Mouse (Mus musculus): ENCODE measurements around the gene Nxn. TPM values are rescaled to one million over a fixed set of nuclear protein-coding genes. Genes with fewer than 3 reads are reported as not detected.
A peak's percentile ranks its signal among the peaks of the same experiment; 100 is the strongest.

Nxn gene
- total and polyA plus RNA-seq, 2 experiments from 2014 or later = 10.6 to 50.7 TPM

DNA sequence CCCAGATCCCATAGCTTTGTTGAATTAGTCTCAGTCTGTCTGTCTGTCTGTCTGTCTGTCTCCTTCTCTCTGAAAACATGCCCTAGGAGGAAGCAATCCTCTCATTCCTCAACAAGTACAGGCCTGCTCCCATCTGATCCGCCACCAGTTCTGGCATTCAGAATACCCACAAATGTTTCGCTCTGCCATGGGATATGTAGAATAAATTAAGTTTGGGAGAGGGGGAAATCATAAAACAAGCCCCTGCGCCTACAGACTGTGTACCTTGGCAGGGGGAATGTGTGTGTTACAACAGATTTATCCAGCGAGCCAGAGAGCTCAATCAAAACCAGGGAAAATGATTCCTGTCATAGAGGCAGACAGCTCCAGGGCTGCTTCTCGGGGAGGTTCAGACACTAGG lies 98.1 kb downstream of the Nxn start:
- no peak overlapping the region for H3K9ac ChIP-seq (replicated peaks; ENCODE audit: low read depth, low read length)
- TF ChIP-seq CTCF (IDR thresholded peaks at IDR 0.05; ENCODE audit: low read depth) (no peak), EP300 (IDR thresholded peaks at IDR 0.05; ENCODE audit: low read depth) (no peak)
- no peak overlapping the region for H3K4me3 ChIP-seq (ENCODE audit: low read depth, low read length)
- H3K27ac ChIP-seq (ENCODE audit: low read depth) = no peak overlapping the region
- ATAC-seq (ENCODE audit: insufficient read depth, low read depth) (no peak), DNase-seq (ENCODE audit: low spot score) (no peak)
- 87% methylated on average over 5 of the region's 5 CpGs for WGBS
- no peaks in the 10 kb centered on the region for H3K9me3 ChIP-seq (replicated peaks; ENCODE audit: control insufficient read depth, low read length)
- no peaks in the 10 kb centered on the region for H3K36me3 ChIP-seq (replicated peaks; ENCODE audit: control insufficient read depth, insufficient read depth, low read length)
- H3K4me1 ChIP-seq (ENCODE audit: control insufficient read depth, insufficient read depth) = no peaks in the 10 kb centered on the region; the same call in 1 of the 2 replicates
- H3K27me3 ChIP-seq (ENCODE audit: control insufficient read depth, insufficient read depth, low read length) = no peaks in the 10 kb centered on the region
- no peak overlapping the region for H3K4me2 ChIP-seq (ENCODE audit: low read depth, low read length)

- no peaks in the 10 kb centered on the region for H3K9me3 ChIP-seq (replicated peaks; ENCODE audit: control insufficient read depth, low read length)
- no peaks in the 10 kb centered on the region for H3K27me3 ChIP-seq (ENCODE audit: control insufficient read depth, insufficient read depth, low read length)
- no peak for ATAC-seq (ENCODE audit: insufficient read depth, low read depth)
- no peak overlapping the region for H3K27ac ChIP-seq (ENCODE audit: low read depth)
- 40% methylated on average over 9 of the region's 9 CpGs for WGBS
- no peaks in the 10 kb centered on the region; the same call in 1 of the 2 replicates for H3K4me1 ChIP-seq (ENCODE audit: control insufficient read depth, insufficient read depth)
- no peak overlapping the region for H3K9ac ChIP-seq (replicated peaks; ENCODE audit: low read depth, low read length)
- no peak overlapping the region for H3K4me2 ChIP-seq (ENCODE audit: low read depth, low read length)
- TF ChIP-seq CTCF (IDR thresholded peaks at IDR 0.05; ENCODE audit: low read depth) (peak; percentile 17; the same call in 1 of the 2 replicates), EP300 (IDR thresholded peaks at IDR 0.05; ENCODE audit: low read depth) (no peak)
- DNase-seq (ENCODE audit: low spot score) = no peak
- no peaks in the 10 kb centered on the region for H3K36me3 ChIP-seq (replicated peaks; ENCODE audit: control insufficient read depth, insufficient read depth, low read length)
- H3K4me3 ChIP-seq (ENCODE audit: low read depth, low read length) = no peak overlapping the region
Measured at GRCm38 (mm10) chr11:76298457-76299000, 100.4 kb downstream of the Nxn start.

GRCm38 (mm10) chr11:76297252-76297651 lies 101.7 kb downstream of the Nxn start:
- DNase-seq (ENCODE audit: low spot score) (no peak), ATAC-seq (ENCODE audit: insufficient read depth, low read depth) (no peak)
- Histone ChIP-seq H3K4me3 (ENCODE audit: low read depth, low read length) (no peak overlapping the region), H3K27ac (ENCODE audit: low read depth) (no peak overlapping the region), H3K36me3 (replicated peaks; ENCODE audit: control insufficient read depth, insufficient read depth, low read length) (no peaks in the 10 kb centered on the region), H3K9me3 (replicated peaks; ENCODE audit: control insufficient read depth, low read length) (no peaks in the 10 kb centered on the region), H3K4me1 (ENCODE audit: control insufficient read depth, insufficient read depth) (no peaks in the 10 kb centered on the region; the same call in 1 of the 2 replicates), H3K4me2 (ENCODE audit: low read depth, low read length) (no peak overlapping the region), H3K9ac (replicated peaks; ENCODE audit: low read depth, low read length) (no peak overlapping the region), H3K27me3 (ENCODE audit: control insufficient read depth, insufficient read depth, low read length) (no peaks in the 10 kb centered on the region)
- 51% methylated on average over 9 of the region's 9 CpGs for WGBS
- TF ChIP-seq EP300 (IDR thresholded peaks at IDR 0.05; ENCODE audit: low read depth) (no peak), CTCF (IDR thresholded peaks at IDR 0.05; ENCODE audit: low read depth) (no peak)

DNA sequence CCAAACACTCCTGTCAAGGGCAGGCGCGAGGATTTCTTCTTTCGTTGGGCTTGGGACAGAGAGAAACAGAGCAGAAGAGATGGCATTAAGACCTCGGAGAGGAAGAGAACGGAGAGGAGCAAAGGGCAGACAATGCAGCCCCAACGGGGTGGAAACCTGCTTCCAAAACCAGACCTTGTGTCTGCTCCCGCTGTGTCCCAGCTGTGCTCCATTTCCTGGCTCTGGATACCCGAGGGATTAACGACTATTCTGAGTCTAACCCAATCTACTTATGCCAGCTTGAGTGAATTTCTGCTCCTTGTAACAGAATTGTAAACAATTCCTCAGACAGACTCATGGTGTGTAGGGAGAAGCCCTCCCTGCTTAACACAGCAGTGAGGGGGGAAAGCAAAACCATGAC lies 104.1 kb downstream of the Nxn start:
- DNase-seq (ENCODE audit: low spot score) (no peak), ATAC-seq (ENCODE audit: insufficient read depth, low read depth) (no peak)
- H3K4me1 ChIP-seq (ENCODE audit: control insufficient read depth, insufficient read depth) = no peaks in the 10 kb centered on the region; the same call in 1 of the 2 replicates
- H3K27me3 ChIP-seq (ENCODE audit: control insufficient read depth, insufficient read depth, low read length) = no peaks in the 10 kb centered on the region
- no peaks in the 10 kb centered on the region for H3K36me3 ChIP-seq (replicated peaks; ENCODE audit: control insufficient read depth, insufficient read depth, low read length)
- H3K4me3 ChIP-seq (ENCODE audit: low read depth, low read length) = no peak overlapping the region
- peak overlapping the region; percentile 8; the same call in 1 of the 2 replicates for H3K4me2 ChIP-seq (ENCODE audit: low read depth, low read length)
- no peaks in the 10 kb centered on the region for H3K9me3 ChIP-seq (replicated peaks; ENCODE audit: control insufficient read depth, low read length)
- no peak overlapping the region for H3K9ac ChIP-seq (replicated peaks; ENCODE audit: low read depth, low read length)
- 35% methylated on average over 9 of the region's 9 CpGs for WGBS
- H3K27ac ChIP-seq (ENCODE audit: low read depth) = 0 out of 2 replicates have a peak overlapping the region, but pooled peaks have one; percentile 22
- no peak for TF ChIP-seq CTCF (IDR thresholded peaks at IDR 0.05; ENCODE audit: low read depth)

DNA sequence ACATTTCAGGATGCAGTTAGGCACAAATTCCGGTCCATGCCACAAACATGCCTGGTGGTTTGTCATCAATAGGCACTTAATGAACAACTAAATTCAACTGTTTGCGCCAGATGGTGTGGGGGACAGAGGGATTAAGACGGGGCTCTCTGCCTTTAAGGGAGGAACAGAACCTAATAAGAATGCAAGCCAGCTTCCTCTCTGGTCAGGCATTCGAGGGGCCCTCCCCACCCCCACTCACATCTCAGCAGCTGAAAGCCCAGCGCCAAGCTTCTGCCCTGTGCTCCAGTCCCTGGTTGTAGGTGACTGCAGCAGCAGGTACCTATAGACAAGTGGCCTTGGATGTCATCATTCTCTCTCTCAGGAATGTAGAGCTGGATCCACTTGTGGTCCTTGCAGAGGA lies 104.9 kb downstream of the Nxn start:
- no peaks in the 10 kb centered on the region; the same call in 1 of the 2 replicates for H3K4me1 ChIP-seq (ENCODE audit: control insufficient read depth, insufficient read depth)
- H3K9ac ChIP-seq (replicated peaks; ENCODE audit: low read depth, low read length) = no peak overlapping the region
- WGBS = 75% methylated on average over 5 of the region's 5 CpGs
- no peaks in the 10 kb centered on the region for H3K27me3 ChIP-seq (ENCODE audit: control insufficient read depth, insufficient read depth, low read length)
- no peak for ATAC-seq (ENCODE audit: insufficient read depth, low read depth)
- no peak for TF ChIP-seq CTCF (IDR thresholded peaks at IDR 0.05; ENCODE audit: low read depth)
- no peak for TF ChIP-seq EP300 (IDR thresholded peaks at IDR 0.05; ENCODE audit: low read depth)
- no peak overlapping the region for H3K4me2 ChIP-seq (ENCODE audit: low read depth, low read length)
- no peak for DNase-seq (ENCODE audit: low spot score)
- H3K4me3 ChIP-seq (ENCODE audit: low read depth, low read length) = no peak overlapping the region
- no peaks in the 10 kb centered on the region for H3K36me3 ChIP-seq (replicated peaks; ENCODE audit: control insufficient read depth, insufficient read depth, low read length)
- no peak overlapping the region for H3K27ac ChIP-seq (ENCODE audit: low read depth)
- H3K9me3 ChIP-seq (replicated peaks; ENCODE audit: control insufficient read depth, low read length) = no peaks in the 10 kb centered on the region

- 68% methylated on average over 6 of the region's 6 CpGs for WGBS
- Histone ChIP-seq H3K4me1 (ENCODE audit: control insufficient read depth, insufficient read depth) (no peaks in the 10 kb centered on the region; the same call in 1 of the 2 replicates), H3K4me3 (ENCODE audit: low read depth, low read length) (no peak overlapping the region), H3K27ac (ENCODE audit: low read depth) (peak overlapping the region; percentile 50), H3K27me3 (ENCODE audit: control insufficient read depth, insufficient read depth, low read length) (no peaks in the 10 kb centered on the region), H3K9ac (replicated peaks; ENCODE audit: low read depth, low read length) (no peak overlapping the region), H3K9me3 (replicated peaks; ENCODE audit: control insufficient read depth, low read length) (no peaks in the 10 kb centered on the region), H3K4me2 (ENCODE audit: low read depth, low read length) (0 out of 2 replicates have a peak overlapping the region, but pooled peaks have one; percentile 25), H3K36me3 (replicated peaks; ENCODE audit: control insufficient read depth, insufficient read depth, low read length) (no peaks in the 10 kb centered on the region)
- no peak for ATAC-seq (ENCODE audit: insufficient read depth, low read depth)
- DNase-seq (ENCODE audit: low spot score) = no peak
- TF ChIP-seq EP300 (IDR thresholded peaks at IDR 0.05; ENCODE audit: low read depth) (peak; percentile 53; the same call in 1 of the 2 replicates), CTCF (IDR thresholded peaks at IDR 0.05; ENCODE audit: low read depth) (no peak)
Measured at GRCm38 (mm10) chr11:76292831-76293230, 106.1 kb downstream of the Nxn start.

Measured in heart, postnatal 0 days (tissue).